Comparison of ENCODE assay signal across 12 mouse cellular contexts in the genomic region with DNA sequence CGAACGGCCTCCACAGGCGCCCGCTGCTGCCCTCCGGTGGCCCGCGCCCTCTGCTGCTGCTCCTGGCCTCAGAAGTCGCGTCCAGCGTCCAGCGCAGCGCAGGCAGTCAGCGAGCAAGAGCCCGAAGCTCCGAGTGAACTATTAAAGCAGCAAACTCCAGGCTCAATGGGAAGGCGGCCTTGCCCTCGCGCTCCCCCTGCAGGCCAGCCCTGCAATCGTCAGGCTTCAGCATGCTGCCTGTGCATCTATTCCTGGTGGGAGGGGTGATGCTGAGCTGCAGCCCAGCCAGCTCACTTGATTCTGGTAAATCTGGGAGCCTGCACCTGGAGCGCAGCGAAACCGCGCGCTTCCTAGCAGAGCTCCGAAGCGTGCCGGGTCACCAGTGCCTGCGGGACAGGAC. TPM values are rescaled to one million over a fixed set of nuclear protein-coding genes. Genes with fewer than 3 reads are reported as not detected.
DNase-seq lines count a peak whose midpoint lies in the region; ATAC-seq and TF ChIP-seq lines count a peak whose summit lies in the region.
"Not testable (repeated sequence)": the region's sequence is repeated elsewhere in the genome, so short reads cannot be mapped to it uniquely, and the experiment has no call there.
"Had no signal": no experiment of that assay in that cellular context is flagged by ENCODE, and none has a peak within 500 bp of the region (broad histone marks: within the 10 kb centered on the region; RNA-seq: fewer than 3 reads in every experiment).

A gene (plus strand): TSS at position 231 of the 400 bp plus-strand sequence.

- not testable (repeated sequence) for H3K36me3 ChIP-seq in heart, postnatal 0 days (replicated peaks; ENCODE audit: control insufficient read depth, insufficient read depth, low read length); midbrain, postnatal 0 days (ENCODE audit: insufficient read depth, low read length)

- H3K4me2 ChIP-seq in heart, postnatal 0 days (ENCODE audit: low read depth, low read length); midbrain, postnatal 0 days (ENCODE audit: low read depth, low read length, poor library complexity, severe bottlenecking): not testable (repeated sequence)

- TF ChIP-seq CTCF in brain, embryonic 14.5 days (IDR thresholded peaks at IDR 0.05; ENCODE audit: borderline replicate concordance, extremely low read depth, insufficient read depth, insufficient read length), result peak; percentile 29; the same call in 1 of the 2 replicates
- peak; percentile 57 for TF ChIP-seq CTCF in heart, postnatal 0 days (IDR thresholded peaks at IDR 0.05; ENCODE audit: low read depth)
- TF ChIP-seq CTCF in midbrain, postnatal 0 days (IDR thresholded peaks at IDR 0.05), result peak; percentile 59

- H3K4me3 ChIP-seq in heart, postnatal 0 days (ENCODE audit: low read depth, low read length); midbrain, postnatal 0 days (ENCODE audit: low read depth, low read length): not testable (repeated sequence)

- ATAC-seq in heart, postnatal 0 days (ENCODE audit: insufficient read depth, low read depth); midbrain, postnatal 0 days (ENCODE audit: low FRiP score): not testable (repeated sequence)

- WGBS in heart, postnatal 0 days, result 0% methylated on average over 2 of the region's 28 CpGs
- WGBS in midbrain, postnatal 0 days, result no CpG with 5 or more reads among the region's 28 CpGs

- H3K9me3 ChIP-seq in heart, postnatal 0 days (replicated peaks; ENCODE audit: control insufficient read depth, low read length); midbrain, postnatal 0 days (ENCODE audit: low read length): not testable (repeated sequence)

- not testable (repeated sequence) for H3K9ac ChIP-seq in heart, postnatal 0 days (replicated peaks; ENCODE audit: low read depth, low read length); midbrain, postnatal 0 days (replicated peaks; ENCODE audit: low read length, poor library complexity, severe bottlenecking)

- not testable (repeated sequence) for DNase-seq in brain, embryonic 14.5 days (ENCODE audit: low read depth); heart, postnatal 0 days (ENCODE audit: low spot score); midbrain, postnatal 0 days (ENCODE audit: low spot score)
- DNase-seq in frontal cortex, postnatal 10 days (ENCODE audit: low spot score in 2 of 2), result peak; percentile 33 to 59
- DNase-seq in kidney, postnatal 36 days, result peak; percentile 77
- peak; percentile 57 to 63 for DNase-seq in left cerebral cortex, postnatal 10 days (ENCODE audit: extremely low spot score in 1 of 2, low spot score in 2 of 2)
- DNase-seq in spleen, postnatal 4 days (ENCODE audit: low spot score in 2 of 2), result peak; percentile 61 to 76

- not testable (repeated sequence) for H3K27me3 ChIP-seq in heart, postnatal 0 days (ENCODE audit: control insufficient read depth, insufficient read depth, low read length); midbrain, postnatal 0 days (ENCODE audit: insufficient read depth, low read length)

- TF ChIP-seq POLR2A in brain, embryonic 14.5 days (IDR thresholded peaks at IDR 0.05; ENCODE audit: borderline replicate concordance, extremely low read depth, insufficient read depth, insufficient read length, poor library complexity, severe bottlenecking), result not testable (repeated sequence)

- not testable (repeated sequence) for H3K27ac ChIP-seq in heart, postnatal 0 days (ENCODE audit: low read depth); midbrain, postnatal 0 days (ENCODE audit: low read depth, low read length)

- not testable (repeated sequence) for H3K4me1 ChIP-seq in heart, postnatal 0 days (ENCODE audit: control insufficient read depth, insufficient read depth); midbrain, postnatal 0 days (ENCODE audit: insufficient read depth, low read length)

- not testable (repeated sequence) for TF ChIP-seq EP300 in heart, postnatal 0 days (IDR thresholded peaks at IDR 0.05; ENCODE audit: low read depth)

- intact Hi-C loops in left cerebral cortex, postnatal 10 days (cut with DNase I), result not testable (repeated sequence)

RNA-seq across cellular contexts. Expression of the gene that starts here (rescaled TPM):
- not detected in 2 replicates for polyA plus RNA-seq in brain, embryonic 14.5 days (2012; rRNA removed)
- not detected in 2 replicates for total RNA-seq in heart, postnatal 0 days (2014; rRNA removed; ENCODE audit: low replicate concordance)
- polyA plus RNA-seq in heart, postnatal 0 days (2015; fragmentation: Nextera tagmentation; extraction: Ambion mirVana), result not detected in 2 replicates
- not detected for total RNA-seq in left cerebral cortex, postnatal 10 days (2021)
- total RNA-seq in midbrain, postnatal 0 days (2014; rRNA removed), result not detected in 2 replicates
- not detected in 2 replicates for polyA plus RNA-seq in midbrain, postnatal 0 days (2015; fragmentation: Nextera tagmentation; extraction: Ambion mirVana)
- total RNA-seq: MEL had no signal
- polyA plus RNA-seq: embryonic facial prominence, embryonic 14.5 days; gonadal fat pad, adult 2 months; liver, embryonic 11.5 days; midbrain, embryonic 13.5 days had no signal

Comparison
In these comparisons a context has a peak if more than half of its experiments do, and no peak if none do; other contexts are left out.
1. Peak in DNase-seq in left cerebral cortex, postnatal 10 days; RNA of the gene not detected or under 1 TPM.